Mouse (Mus musculus) neutrophil, adult 59 days (primary cell): ENCODE data around the gene Esp18. TPM values are rescaled to one million over a fixed set of nuclear protein-coding genes. Genes with fewer than 3 reads are reported as not detected.

Experiments used
- total RNA-seq, 2 experiments: library from RNA; stranded (reverse); gene quantifications; 1 replicate in 1 of 2; 2 replicates in 1 of 2; pipeline ENCODE4 v1.2.4; 2023

Gene Esp18
- not detected for total RNA-seq

GRCm38 (mm10) chr17:39406059-39406458 is at the start of gene Esp18:
Esp18 (plus strand) TSS chr17:39406359.

Other genes starting within 250 kb of the Esp18 start
- not detected for gene Esp16, start 129.8 kb downstream of the Esp18 start, total RNA-seq
- gene Esp15, start 234.6 kb downstream of the Esp18 start, total RNA-seq, result not detected